Mouse (Mus musculus) lung, embryonic 14.5 days (tissue): ENCODE measurements at regions not wholly inside any gene's neighbourhood (a gene's known extent, or its start where the extent isn't known, plus 50 kb on each side); places are given as distances from the start of the nearest gene placed in this dataset.

ENCODE experiments used
- ATAC-seq: fragments of 200-750 bp; cut with Nextera tagmentation; 2 replicates; pipeline ENCODE4 v1.8.0; 2017; ENCODE audit warnings: mild to moderate bottlenecking, moderate TSS enrichment, moderate library complexity; ENCODE audit not compliant: insufficient read depth
- DNase-seq: peaks from one replicate; pipeline ENCODE4 v3.0.0-alpha.2; 2015
- H3K27ac ChIP-seq: fragments of 300-500 bp; sonication (generic); 2 replicates; pipeline ENCODE4 v1.5.1; 2014; ENCODE audit warnings: low read depth, mild to moderate bottlenecking, moderate library complexity
- H3K27me3 ChIP-seq: fragments of 300-500 bp; sonication (generic); 2 replicates; pipeline ENCODE4 v1.6.1; 2014; ENCODE audit warnings: low read length, control low read depth; ENCODE audit not compliant: insufficient read depth
- H3K36me3 ChIP-seq: fragments of 300-500 bp; sonication (generic); 2 replicates; pipeline ENCODE4 v1.6.1; 2014; ENCODE audit warnings: control low read depth; ENCODE audit not compliant: insufficient read depth
- H3K4me1 ChIP-seq: fragments of 300-500 bp; sonication (generic); 2 replicates; pipeline ENCODE4 v1.6.1; 2014; ENCODE audit warnings: antibody characterized with exemption, control low read depth; ENCODE audit not compliant: insufficient read depth
- H3K4me2 ChIP-seq: fragments of 300-500 bp; sonication (generic); 2 replicates; pipeline ENCODE4 v1.6.1; 2014; ENCODE audit warnings: mild to moderate bottlenecking
- H3K4me3 ChIP-seq: fragments of 300-500 bp; sonication (generic); 2 replicates; pipeline ENCODE4 v1.5.1; 2014; ENCODE audit warnings: low read depth, low read length
- H3K9ac ChIP-seq: fragments of 300-500 bp; sonication (generic); 2 replicates; pipeline ENCODE4 v1.6.1; 2014
- H3K9me3 ChIP-seq: fragments of 300-500 bp; sonication (generic); 2 replicates; pipeline ENCODE4 v1.6.1; 2016; ENCODE audit warnings: low read depth, low read length, control low read depth
- CTCF ChIP-seq: IDR thresholded peaks from 2 replicates; pipeline ENCODE4 v1.5.1; 2016; ENCODE audit warnings: antibody characterized with exemption, low read depth
- WGBS: fragments of 180-500 bp; shearing (Covaris S2); extraction: QIAGEN DNeasy Blood & Tissue Kit; methylation state at CpG from one replicate; pipeline ENCODE4 v1.1.7; 2014; 5-methylcytosine and 5-hydroxymethylcytosine counted together

- Histone ChIP-seq H3K36me3 (no peaks in the 10 kb centered on the region), H3K27ac (peak overlapping the region; percentile 36; the same call in 1 of the 2 replicates), H3K4me3 (no peak overlapping the region), H3K9me3 (no peaks in the 10 kb centered on the region), H3K4me1 (no peaks in the 10 kb centered on the region), H3K4me2 (no peak overlapping the region), H3K9ac (no peak overlapping the region), H3K27me3 (no peaks in the 10 kb centered on the region)
- ATAC-seq (peak; percentile 62), DNase-seq (peak; percentile 55)
- no peak for TF ChIP-seq CTCF
- WGBS: 29% methylated on average over 3 of the region's 3 CpGs
Measured at GRCm38 (mm10) chr15:56278006-56278405, 1199.4 kb downstream of the Slc22a22 start.

GRCm38 (mm10) chr15:56248731-56249130 lies 1228.7 kb downstream of the Slc22a22 start:
- H3K4me3 ChIP-seq: no peak overlapping the region
- H3K9me3 ChIP-seq: no peaks in the 10 kb centered on the region
- no peak for TF ChIP-seq CTCF
- DNase-seq (no peak), ATAC-seq (no peak)
- H3K36me3 ChIP-seq: no peaks in the 10 kb centered on the region
- no peak overlapping the region for H3K27ac ChIP-seq
- H3K9ac ChIP-seq: no peak overlapping the region
- H3K4me2 ChIP-seq: no peak overlapping the region
- H3K27me3 ChIP-seq: no peaks in the 10 kb centered on the region
- 61% methylated on average over 1 of the region's 1 CpGs for WGBS
- H3K4me1 ChIP-seq: no peaks in the 10 kb centered on the region

GRCm38 (mm10) chr15:56244004-56244735 lies 1233.3 kb downstream of the Slc22a22 start:
- 0 out of 2 replicates have a peak overlapping the region, but pooled peaks have one; percentile 18 for H3K27ac ChIP-seq
- ATAC-seq: peak; percentile 97
- no peak for TF ChIP-seq CTCF
- no peak overlapping the region for H3K9ac ChIP-seq
- WGBS: 21% methylated on average over 9 of the region's 9 CpGs
- H3K4me1 ChIP-seq: no peaks in the 10 kb centered on the region
- no peaks in the 10 kb centered on the region for H3K9me3 ChIP-seq
- 0 out of 2 replicates have a peak overlapping the region, but pooled peaks have one; percentile 15 for H3K4me2 ChIP-seq
- DNase-seq: peak; percentile 88
- H3K27me3 ChIP-seq: no peaks in the 10 kb centered on the region
- H3K36me3 ChIP-seq: no peaks in the 10 kb centered on the region
- no peak overlapping the region for H3K4me3 ChIP-seq

GRCm38 (mm10) chr15:56202552-56202951 lies 1274.9 kb downstream of the Slc22a22 start:
- H3K4me2 ChIP-seq: no peak overlapping the region
- H3K9me3 ChIP-seq: no peaks in the 10 kb centered on the region
- H3K27me3 ChIP-seq: no peaks in the 10 kb centered on the region
- WGBS: 34% methylated on average over 5 of the region's 5 CpGs
- DNase-seq (peak; percentile 87), ATAC-seq (peak; percentile 47)
- H3K4me1 ChIP-seq: peaks cover 13% of the 10 kb centered on the region; the same call in 1 of the 2 replicates
- TF ChIP-seq CTCF: no peak
- no peak overlapping the region for H3K9ac ChIP-seq
- H3K36me3 ChIP-seq: no peaks in the 10 kb centered on the region
- 0 out of 2 replicates have a peak overlapping the region, but pooled peaks have one; percentile 33 for H3K27ac ChIP-seq
- no peak overlapping the region for H3K4me3 ChIP-seq

GRCm38 (mm10) chr15:56199336-56199735 lies 1278.1 kb downstream of the Slc22a22 start:
- TF ChIP-seq CTCF: no peak

GRCm38 (mm10) chr15:56197425-56198201 lies 1279.8 kb downstream of the Slc22a22 start:
- ATAC-seq: peak; percentile 90
- H3K27ac ChIP-seq: peak overlapping the region; percentile 77
- no peaks in the 10 kb centered on the region for H3K9me3 ChIP-seq
- no peak for TF ChIP-seq CTCF
- whole genome bisulfite sequencing: 4% methylated on average over 1 of the region's 1 CpGs
- H3K4me1 ChIP-seq: peaks cover 10% of the 10 kb centered on the region; the same call in 1 of the 2 replicates
- no peaks in the 10 kb centered on the region for H3K36me3 ChIP-seq
- H3K4me2 ChIP-seq: no peak overlapping the region
- H3K9ac ChIP-seq: no peak overlapping the region
- no peak overlapping the region for H3K4me3 ChIP-seq
- DNase-seq: peak; percentile 93
- H3K27me3 ChIP-seq: no peaks in the 10 kb centered on the region

More at GRCm38 (mm10) chr15:56199336-56199735, 1278.1 kb downstream of the Slc22a22 start:
- Histone ChIP-seq H3K4me1 (peaks cover 13% of the 10 kb centered on the region; the same call in 1 of the 2 replicates), H3K4me3 (no peak overlapping the region), H3K27ac (0 out of 2 replicates have a peak overlapping the region, but pooled peaks have one; percentile 20), H3K9me3 (no peaks in the 10 kb centered on the region), H3K27me3 (no peaks in the 10 kb centered on the region), H3K9ac (no peak overlapping the region), H3K36me3 (no peaks in the 10 kb centered on the region), H3K4me2 (no peak overlapping the region)
- 58% methylated on average over 2 of the region's 2 CpGs for WGBS
- DNase-seq (peak; percentile 34), ATAC-seq (no peak)

- no peaks in the 10 kb centered on the region for H3K27me3 ChIP-seq
- H3K36me3 ChIP-seq: no peaks in the 10 kb centered on the region
- ATAC-seq (no peak), DNase-seq (no peak)
- H3K4me1 ChIP-seq: no peaks in the 10 kb centered on the region
- WGBS: 63% methylated on average over 6 of the region's 6 CpGs
- H3K4me2 ChIP-seq: no peak overlapping the region
- H3K9ac ChIP-seq: no peak overlapping the region
- no peak overlapping the region for H3K4me3 ChIP-seq
- H3K27ac ChIP-seq: no peak overlapping the region
- H3K9me3 ChIP-seq: no peaks in the 10 kb centered on the region
- no peak for TF ChIP-seq CTCF
Measured at GRCm38 (mm10) chr15:56166236-56166635, 1311.2 kb downstream of the Slc22a22 start.
